Mouse (Mus musculus): ENCODE results near the gene Cyba. TPM values are rescaled to one million over a fixed set of nuclear protein-coding genes. Genes with fewer than 3 reads are reported as not detected.

The Cyba gene
- polyA plus RNA-seq, 1 experiment, result 1,342 TPM

DNA sequence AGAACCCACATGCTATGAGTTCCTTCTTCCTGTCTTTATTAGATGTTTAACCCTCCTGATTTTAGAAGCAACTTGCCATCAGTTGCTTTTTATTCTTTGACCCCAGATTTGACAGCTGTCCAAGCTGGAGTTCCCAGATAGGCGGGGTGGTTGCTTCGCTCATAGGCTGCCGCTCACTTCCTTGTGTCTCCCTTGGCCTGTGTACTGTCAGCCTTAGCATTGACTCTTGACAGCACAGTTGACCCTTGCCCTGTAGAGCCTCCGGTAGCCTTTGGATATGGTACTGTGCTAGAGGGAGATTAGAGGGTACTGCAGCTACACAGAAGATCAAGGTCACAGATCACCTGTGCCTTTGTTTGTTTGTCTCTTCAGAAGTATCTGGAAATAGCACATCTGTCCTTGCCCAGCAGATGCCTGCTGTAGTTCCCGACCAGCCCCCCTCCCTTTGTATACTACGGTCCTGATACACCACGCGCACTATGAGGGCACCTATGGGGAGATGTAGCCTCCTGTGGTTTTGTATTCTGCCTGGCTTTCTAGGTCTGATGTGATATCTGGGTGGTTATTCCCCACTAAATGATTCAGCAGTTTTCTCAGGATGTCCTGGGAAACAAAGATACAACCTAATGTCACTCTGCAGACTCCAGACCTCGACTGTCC is 27.5 kb downstream of the Cyba start:
- TF ChIP-seq CTCF (conservative IDR thresholded peaks at IDR 0.05; ENCODE audit: insufficient read depth, insufficient read length, low read depth, low read length) (no peak), POLR2A (IDR thresholded peaks at IDR 0.05; ENCODE audit: low read depth, low read length) (no peak)
- 54% methylated on average over 9 of the region's 9 CpGs for WGBS
- no peak overlapping the region for H3K4me3 ChIP-seq (ENCODE audit: insufficient read depth, low read depth, low read length)
- DNase-seq, result peak; percentile 86
- H3K27ac ChIP-seq (ENCODE audit: insufficient read depth, low read depth, low read length), result no peak overlapping the region
- H3K4me1 ChIP-seq (ENCODE audit: control insufficient read depth, insufficient read depth, low read length), result peaks cover 4% of the 10 kb centered on the region; the same call in 1 of the 2 replicates
- peaks cover 7% of the 10 kb centered on the region; the same call in 1 of the 2 replicates for H3K36me3 ChIP-seq (ENCODE audit: control insufficient read depth, insufficient read depth, low read length)
- no peaks in the 10 kb centered on the region for H3K27me3 ChIP-seq (replicated peaks; ENCODE audit: control insufficient read depth, insufficient read depth, low read length)

DNA sequence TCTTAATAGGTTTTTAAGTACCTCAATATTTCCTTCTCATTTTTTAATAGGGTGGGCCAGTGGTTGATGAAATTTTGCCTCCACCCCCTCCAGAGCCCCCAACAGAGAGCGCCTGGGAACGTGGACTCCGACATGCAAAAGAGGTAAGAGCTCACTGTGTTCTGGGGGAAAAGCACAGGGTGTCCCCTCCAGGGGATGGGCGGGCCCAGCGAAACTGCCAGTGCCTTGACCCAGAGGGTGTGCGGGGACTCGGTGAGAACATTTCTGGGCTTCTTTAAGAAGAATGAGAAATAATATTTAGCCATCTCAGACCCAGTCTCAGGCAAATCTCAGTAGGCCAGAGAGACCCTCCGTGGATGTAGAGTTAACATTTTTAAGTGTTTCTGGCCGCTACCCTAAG is 34.5 kb downstream of the Cyba start:
- no peaks in the 10 kb centered on the region for H3K4me1 ChIP-seq (ENCODE audit: control insufficient read depth, insufficient read depth, low read length)
- 95% methylated on average over 9 of the region's 9 CpGs for WGBS
- TF ChIP-seq CTCF (conservative IDR thresholded peaks at IDR 0.05; ENCODE audit: insufficient read depth, insufficient read length, low read depth, low read length) (no peak), POLR2A (IDR thresholded peaks at IDR 0.05; ENCODE audit: low read depth, low read length) (no peak)
- no peak overlapping the region for H3K27ac ChIP-seq (ENCODE audit: insufficient read depth, low read depth, low read length)
- peaks cover 3% of the 10 kb centered on the region; the same call in 1 of the 2 replicates for H3K36me3 ChIP-seq (ENCODE audit: control insufficient read depth, insufficient read depth, low read length)
- no peak overlapping the region for H3K4me3 ChIP-seq (ENCODE audit: insufficient read depth, low read depth, low read length)
- no peaks in the 10 kb centered on the region for H3K27me3 ChIP-seq (replicated peaks; ENCODE audit: control insufficient read depth, insufficient read depth, low read length)
- DNase-seq, result no peak

DNA sequence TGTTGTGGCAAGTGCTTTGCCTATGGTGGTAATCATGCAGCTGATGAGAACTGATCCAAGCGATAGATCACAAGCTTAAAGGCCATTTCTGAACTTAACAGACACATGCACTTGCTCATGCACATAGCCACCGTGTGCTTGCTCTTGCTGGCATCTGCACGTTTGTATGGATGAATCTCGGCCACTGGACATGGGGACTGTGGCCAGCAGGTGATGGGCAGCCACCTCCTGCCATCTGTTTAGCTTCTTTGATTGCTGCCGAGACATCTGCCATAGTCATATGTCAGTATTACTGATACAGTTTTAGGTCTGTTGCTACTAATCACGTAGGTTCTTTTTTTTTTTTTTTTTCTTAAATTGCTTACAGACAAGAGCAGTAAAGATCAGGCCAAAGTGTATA is 37.4 kb downstream of the Cyba start:
- no peaks in the 10 kb centered on the region for H3K27me3 ChIP-seq (replicated peaks; ENCODE audit: control insufficient read depth, insufficient read depth, low read length)
- WGBS, result 87% methylated on average over 6 of the region's 6 CpGs
- H3K4me3 ChIP-seq (ENCODE audit: insufficient read depth, low read depth, low read length), result no peak overlapping the region
- H3K36me3 ChIP-seq (ENCODE audit: control insufficient read depth, insufficient read depth, low read length), result peaks cover under 1% of the 10 kb centered on the region; the same call in 1 of the 2 replicates
- no peak for DNase-seq
- TF ChIP-seq POLR2A (IDR thresholded peaks at IDR 0.05; ENCODE audit: low read depth, low read length), result no peak
- TF ChIP-seq CTCF (conservative IDR thresholded peaks at IDR 0.05; ENCODE audit: insufficient read depth, insufficient read length, low read depth, low read length), result no peak
- H3K4me1 ChIP-seq (ENCODE audit: control insufficient read depth, insufficient read depth, low read length), result no peaks in the 10 kb centered on the region
- no peak overlapping the region for H3K27ac ChIP-seq (ENCODE audit: insufficient read depth, low read depth, low read length)

DNA sequence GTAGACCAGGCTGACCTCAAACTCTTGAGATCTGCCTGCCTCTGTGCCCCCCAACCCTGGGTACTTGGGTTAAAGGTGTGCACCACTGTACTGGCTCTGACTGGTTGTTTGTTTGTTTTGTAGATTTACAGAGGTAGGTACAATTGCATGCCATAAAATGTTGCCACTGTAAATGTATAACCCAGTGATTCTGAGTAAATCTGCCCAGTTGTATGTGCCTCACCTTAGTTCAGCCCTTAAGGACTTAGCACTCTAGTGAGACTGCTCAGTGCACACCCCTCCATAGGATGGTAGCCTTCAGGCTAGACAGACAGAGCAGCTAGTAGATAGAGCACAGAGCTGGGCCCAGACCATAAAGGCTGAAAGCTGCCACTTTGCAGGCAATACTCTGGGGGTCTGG is 39.0 kb downstream of the Cyba start:
- no peaks in the 10 kb centered on the region for H3K4me1 ChIP-seq (ENCODE audit: control insufficient read depth, insufficient read depth, low read length)
- H3K27ac ChIP-seq (ENCODE audit: insufficient read depth, low read depth, low read length), result no peak overlapping the region
- no peak for DNase-seq
- no peaks in the 10 kb centered on the region for H3K27me3 ChIP-seq (replicated peaks; ENCODE audit: control insufficient read depth, insufficient read depth, low read length)
- H3K36me3 ChIP-seq (ENCODE audit: control insufficient read depth, insufficient read depth, low read length), result no peaks in the 10 kb centered on the region; the same call in none of the 2 replicates
- H3K4me3 ChIP-seq (ENCODE audit: insufficient read depth, low read depth, low read length), result no peak overlapping the region
- TF ChIP-seq CTCF (conservative IDR thresholded peaks at IDR 0.05; ENCODE audit: insufficient read depth, insufficient read length, low read depth, low read length) (no peak), POLR2A (IDR thresholded peaks at IDR 0.05; ENCODE audit: low read depth, low read length) (no peak)

DNA sequence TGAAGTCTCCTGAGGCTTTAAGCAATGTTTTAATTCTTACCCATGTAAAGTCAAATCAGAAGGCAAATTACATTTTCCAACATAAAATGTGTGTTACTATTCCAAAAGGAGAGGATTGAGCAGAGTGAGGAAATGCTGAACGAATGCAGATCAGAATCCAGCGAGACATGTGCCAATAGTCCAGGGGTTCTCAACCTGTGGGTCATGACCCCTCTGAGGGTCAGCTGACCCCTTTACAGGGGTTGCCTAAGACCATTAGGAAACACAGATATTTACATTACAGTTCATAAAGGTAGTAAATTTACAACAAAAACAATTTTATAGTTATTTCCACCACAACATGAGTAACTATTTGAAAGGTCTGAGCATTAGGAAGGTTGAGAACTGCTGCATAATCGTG is 42.0 kb downstream of the Cyba start:
- Histone ChIP-seq H3K27ac (ENCODE audit: insufficient read depth, low read depth, low read length) (no peak overlapping the region), H3K36me3 (ENCODE audit: control insufficient read depth, insufficient read depth, low read length) (peaks cover 3% of the 10 kb centered on the region), H3K4me3 (ENCODE audit: insufficient read depth, low read depth, low read length) (no peak overlapping the region), H3K4me1 (ENCODE audit: control insufficient read depth, insufficient read depth, low read length) (no peaks in the 10 kb centered on the region), H3K27me3 (replicated peaks; ENCODE audit: control insufficient read depth, insufficient read depth, low read length) (no peaks in the 10 kb centered on the region)
- DNase-seq, result no peak
- no peak for TF ChIP-seq CTCF (conservative IDR thresholded peaks at IDR 0.05; ENCODE audit: insufficient read depth, insufficient read length, low read depth, low read length)
- TF ChIP-seq POLR2A (IDR thresholded peaks at IDR 0.05; ENCODE audit: low read depth, low read length), result no peak
- 64% methylated on average over 3 of the region's 3 CpGs for WGBS

DNA sequence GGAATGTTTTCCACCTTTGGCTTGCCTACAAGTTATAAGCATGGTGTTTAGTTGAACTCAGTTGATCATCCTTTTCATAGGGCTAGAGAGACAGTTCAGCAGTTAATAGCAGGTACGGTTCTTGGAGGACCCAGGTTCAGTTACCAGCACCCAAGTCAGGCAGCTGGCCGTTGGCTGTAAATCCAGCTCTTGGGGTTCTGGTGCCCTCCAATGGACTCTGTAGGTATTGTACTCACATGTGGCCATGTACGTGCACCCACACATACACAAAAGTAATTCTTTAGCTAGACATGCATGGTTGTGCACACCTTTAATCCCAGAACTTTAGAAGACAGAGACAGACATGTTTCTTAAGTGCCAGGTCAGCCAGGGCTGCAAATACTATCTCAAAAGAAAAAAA is 43.4 kb downstream of the Cyba start:
- DNase-seq, result no peak
- TF ChIP-seq POLR2A (IDR thresholded peaks at IDR 0.05; ENCODE audit: low read depth, low read length), result no peak
- TF ChIP-seq CTCF (conservative IDR thresholded peaks at IDR 0.05; ENCODE audit: insufficient read depth, insufficient read length, low read depth, low read length), result peak; percentile 23; the same call in 1 of the 2 replicates
- peaks cover 3% of the 10 kb centered on the region for H3K36me3 ChIP-seq (ENCODE audit: control insufficient read depth, insufficient read depth, low read length)
- H3K4me1 ChIP-seq (ENCODE audit: control insufficient read depth, insufficient read depth, low read length), result no peaks in the 10 kb centered on the region
- no peak overlapping the region for H3K4me3 ChIP-seq (ENCODE audit: insufficient read depth, low read depth, low read length)
- no peaks in the 10 kb centered on the region for H3K27me3 ChIP-seq (replicated peaks; ENCODE audit: control insufficient read depth, insufficient read depth, low read length)
- WGBS, result 83% methylated on average over 3 of the region's 3 CpGs
- no peak overlapping the region for H3K27ac ChIP-seq (ENCODE audit: insufficient read depth, low read depth, low read length)

DNA sequence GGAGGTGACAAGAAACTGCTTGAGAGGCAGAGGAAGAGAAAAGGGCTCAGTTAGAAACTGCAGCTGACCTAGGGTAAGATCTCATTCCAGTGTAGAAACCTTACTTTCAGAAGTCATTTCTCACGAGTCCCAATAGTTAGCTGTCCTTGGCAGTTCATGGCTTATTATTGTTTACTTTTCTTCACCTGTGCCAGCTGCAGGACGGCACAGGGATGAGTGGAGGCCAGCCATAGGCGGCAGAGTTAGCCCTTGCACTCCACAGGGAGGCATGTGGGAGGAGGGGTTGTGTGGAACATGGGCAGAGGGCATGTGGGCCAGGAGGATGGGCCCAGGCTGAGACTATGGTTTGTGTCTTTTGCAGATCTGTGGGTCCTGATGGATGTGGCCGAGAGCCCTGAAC is 49.7 kb downstream of the Cyba start:
- 49% methylated on average over 4 of the region's 4 CpGs for WGBS
- Histone ChIP-seq H3K27me3 (replicated peaks; ENCODE audit: control insufficient read depth, insufficient read depth, low read length) (no peaks in the 10 kb centered on the region), H3K4me1 (ENCODE audit: control insufficient read depth, insufficient read depth, low read length) (peaks cover 3% of the 10 kb centered on the region; the same call in 1 of the 2 replicates), H3K4me3 (ENCODE audit: insufficient read depth, low read depth, low read length) (no peak overlapping the region), H3K36me3 (ENCODE audit: control insufficient read depth, insufficient read depth, low read length) (no peaks in the 10 kb centered on the region; the same call in none of the 2 replicates), H3K27ac (ENCODE audit: insufficient read depth, low read depth, low read length) (no peak overlapping the region)
- TF ChIP-seq POLR2A (IDR thresholded peaks at IDR 0.05; ENCODE audit: low read depth, low read length) (no peak), CTCF (conservative IDR thresholded peaks at IDR 0.05; ENCODE audit: insufficient read depth, insufficient read length, low read depth, low read length) (no peak)
- DNase-seq, result no peak

Data from kidney, adult 2 months (tissue).